Mouse (Mus musculus): Measurements from ENCODE around the gene Depp1. TPM values are rescaled to one million over a fixed set of nuclear protein-coding genes. Genes with fewer than 3 reads are reported as not detected.

The Depp1 gene
- polyA plus RNA-seq, 1 experiment from 2014 or later, result 26.7 TPM

- Histone ChIP-seq H3K27me3 (no peaks in the 10 kb centered on the region; the same call in 1 of the 2 replicates), H3K27ac (replicated peaks) (no peak overlapping the region), H3K4me1 (replicated peaks) (peaks cover 15% of the 10 kb centered on the region), H3K4me2 (no peak overlapping the region), H3K36me3 (replicated peaks) (no peaks in the 10 kb centered on the region), H3K9me3 (replicated peaks) (no peaks in the 10 kb centered on the region), H3K9ac (no peak overlapping the region), H3K4me3 (replicated peaks) (no peak overlapping the region)
- no peak for ATAC-seq (ENCODE audit: insufficient read depth)
- 24% methylated on average over 11 of the region's 11 CpGs for WGBS (ENCODE audit: insufficient replicate concordance)
Observed at GRCm38 (mm10) chr6:116668682-116669470, 18.5 kb downstream of the Depp1 start.

GRCm38 (mm10) chr6:116670144-116670543 is 19.7 kb downstream of the Depp1 start:
- no peak overlapping the region for H3K9ac ChIP-seq
- H3K27ac ChIP-seq (replicated peaks), result no peak overlapping the region
- H3K27me3 ChIP-seq, result no peaks in the 10 kb centered on the region; the same call in 1 of the 2 replicates
- no peak for ATAC-seq (ENCODE audit: insufficient read depth)
- no peak overlapping the region for H3K4me3 ChIP-seq (replicated peaks)
- H3K4me2 ChIP-seq, result no peak overlapping the region
- no peaks in the 10 kb centered on the region for H3K36me3 ChIP-seq (replicated peaks)
- H3K4me1 ChIP-seq (replicated peaks), result peaks cover 22% of the 10 kb centered on the region
- WGBS (ENCODE audit: insufficient replicate concordance), result 55% methylated on average over 6 of the region's 6 CpGs
- no peaks in the 10 kb centered on the region for H3K9me3 ChIP-seq (replicated peaks)

GRCm38 (mm10) chr6:116671031-116671430 is 20.6 kb downstream of the Depp1 start:
- no peaks in the 10 kb centered on the region for H3K9me3 ChIP-seq (replicated peaks)
- H3K36me3 ChIP-seq (replicated peaks), result no peaks in the 10 kb centered on the region
- H3K27me3 ChIP-seq, result no peaks in the 10 kb centered on the region; the same call in 1 of the 2 replicates
- no peak overlapping the region for H3K27ac ChIP-seq (replicated peaks)
- H3K4me3 ChIP-seq (replicated peaks), result no peak overlapping the region; the same call in 1 of the 2 replicates
- WGBS (ENCODE audit: insufficient replicate concordance), result 52% methylated on average over 5 of the region's 5 CpGs
- H3K4me2 ChIP-seq, result peak overlapping the region; percentile 7
- H3K4me1 ChIP-seq (replicated peaks), result peaks cover 22% of the 10 kb centered on the region
- H3K9ac ChIP-seq, result no peak overlapping the region
- ATAC-seq (ENCODE audit: insufficient read depth), result no peak

- Histone ChIP-seq H3K36me3 (replicated peaks) (no peaks in the 10 kb centered on the region), H3K4me2 (no peak overlapping the region), H3K27me3 (no peaks in the 10 kb centered on the region; the same call in 1 of the 2 replicates), H3K9ac (no peak overlapping the region), H3K9me3 (replicated peaks) (no peaks in the 10 kb centered on the region), H3K4me3 (replicated peaks) (no peak overlapping the region), H3K27ac (replicated peaks) (no peak overlapping the region), H3K4me1 (replicated peaks) (peaks cover 26% of the 10 kb centered on the region)
- ATAC-seq (ENCODE audit: insufficient read depth), result no peak
- WGBS (ENCODE audit: insufficient replicate concordance), result 71% methylated on average over 4 of the region's 4 CpGs
Observed at GRCm38 (mm10) chr6:116671768-116672167, 21.4 kb downstream of the Depp1 start.

- 65% methylated on average over 5 of the region's 5 CpGs for WGBS (ENCODE audit: insufficient replicate concordance)
- H3K4me2 ChIP-seq, result no peak overlapping the region
Observed at GRCm38 (mm10) chr6:116672349-116672748, 21.9 kb downstream of the Depp1 start.

GRCm38 (mm10) chr6:116673471-116674282 is 23.3 kb downstream of the Depp1 start, which contains the start of gene Rassf4:
Gene Rassf4, minus strand, starts transcription at chr6:116673952.
- peak; percentile 82 for ATAC-seq (ENCODE audit: insufficient read depth)
- H3K9me3 ChIP-seq (replicated peaks), result no peaks in the 10 kb centered on the region
- no peaks in the 10 kb centered on the region for H3K36me3 ChIP-seq (replicated peaks)
- H3K27me3 ChIP-seq, result no peaks in the 10 kb centered on the region; the same call in 1 of the 2 replicates
- under 1% methylated on average over 44 of the region's 44 CpGs for WGBS (ENCODE audit: insufficient replicate concordance)
- H3K4me2 ChIP-seq, result peak within 1 kb of the TSS; percentile 75
- peaks cover 29% of the 10 kb centered on the region for H3K4me1 ChIP-seq (replicated peaks)
- H3K9ac ChIP-seq, result peak within 1 kb of the TSS; percentile 32; the same call in 1 of the 2 replicates
- H3K27ac ChIP-seq (replicated peaks), result peak within 1 kb of the TSS; percentile 41; the same call in 1 of the 2 replicates
- H3K4me3 ChIP-seq (replicated peaks), result peak within 1 kb of the TSS; percentile 53

More at GRCm38 (mm10) chr6:116672349-116672748, 21.9 kb downstream of the Depp1 start:
- H3K4me3 ChIP-seq (replicated peaks), result no peak overlapping the region; the same call in 1 of the 2 replicates
- no peak for ATAC-seq (ENCODE audit: insufficient read depth)
- no peaks in the 10 kb centered on the region for H3K9me3 ChIP-seq (replicated peaks)
- peaks cover 29% of the 10 kb centered on the region for H3K4me1 ChIP-seq (replicated peaks)
- no peak overlapping the region for H3K27ac ChIP-seq (replicated peaks)
- no peaks in the 10 kb centered on the region; the same call in 1 of the 2 replicates for H3K27me3 ChIP-seq
- H3K36me3 ChIP-seq (replicated peaks), result no peaks in the 10 kb centered on the region
- no peak overlapping the region for H3K9ac ChIP-seq

GRCm38 (mm10) chr6:116674283-116674886 is 24.0 kb downstream of the Depp1 start:
- Histone ChIP-seq H3K4me2 (peak overlapping the region; percentile 75), H3K4me1 (replicated peaks) (peaks cover 24% of the 10 kb centered on the region), H3K27me3 (no peaks in the 10 kb centered on the region; the same call in 1 of the 2 replicates), H3K36me3 (replicated peaks) (no peaks in the 10 kb centered on the region), H3K9me3 (replicated peaks) (no peaks in the 10 kb centered on the region), H3K9ac (0 out of 2 replicates have a peak overlapping the region, but pooled peaks have one; percentile 32), H3K27ac (replicated peaks) (peak overlapping the region; percentile 41; the same call in 1 of the 2 replicates), H3K4me3 (replicated peaks) (peak overlapping the region; percentile 53)
- WGBS (ENCODE audit: insufficient replicate concordance), result 14% methylated on average over 16 of the region's 16 CpGs
- no peak for ATAC-seq (ENCODE audit: insufficient read depth)

GRCm38 (mm10) chr6:116676355-116676913 is 26.0 kb downstream of the Depp1 start:
- H3K36me3 ChIP-seq (replicated peaks), result no peaks in the 10 kb centered on the region
- H3K4me3 ChIP-seq (replicated peaks), result no peak overlapping the region
- H3K27ac ChIP-seq (replicated peaks), result peak overlapping the region; percentile 29; the same call in 1 of the 2 replicates
- H3K27me3 ChIP-seq, result no peaks in the 10 kb centered on the region; the same call in 1 of the 2 replicates
- ATAC-seq (ENCODE audit: insufficient read depth), result no peak
- peaks cover 24% of the 10 kb centered on the region for H3K4me1 ChIP-seq (replicated peaks)
- H3K9ac ChIP-seq, result no peak overlapping the region
- H3K9me3 ChIP-seq (replicated peaks), result no peaks in the 10 kb centered on the region
- WGBS (ENCODE audit: insufficient replicate concordance), result 46% methylated on average over 10 of the region's 10 CpGs
- H3K4me2 ChIP-seq, result no peak overlapping the region

- Histone ChIP-seq H3K27ac (replicated peaks) (no peak overlapping the region), H3K4me1 (replicated peaks) (peaks cover 24% of the 10 kb centered on the region), H3K4me2 (no peak overlapping the region), H3K27me3 (no peaks in the 10 kb centered on the region; the same call in 1 of the 2 replicates), H3K9ac (no peak overlapping the region), H3K36me3 (replicated peaks) (no peaks in the 10 kb centered on the region), H3K4me3 (replicated peaks) (no peak overlapping the region), H3K9me3 (replicated peaks) (no peaks in the 10 kb centered on the region)
- WGBS (ENCODE audit: insufficient replicate concordance), result 67% methylated on average over 6 of the region's 6 CpGs
- ATAC-seq (ENCODE audit: insufficient read depth), result no peak
Observed at GRCm38 (mm10) chr6:116677321-116677720, 26.9 kb downstream of the Depp1 start.

- Histone ChIP-seq H3K4me2 (no peak overlapping the region), H3K27me3 (no peaks in the 10 kb centered on the region), H3K36me3 (replicated peaks) (no peaks in the 10 kb centered on the region), H3K27ac (replicated peaks) (peak overlapping the region; percentile 55), H3K9me3 (replicated peaks) (no peaks in the 10 kb centered on the region), H3K9ac (no peak overlapping the region), H3K4me1 (replicated peaks) (peaks cover 7% of the 10 kb centered on the region), H3K4me3 (replicated peaks) (no peak overlapping the region)
- peak; percentile 50 for ATAC-seq (ENCODE audit: insufficient read depth)
- WGBS (ENCODE audit: insufficient replicate concordance), result 39% methylated on average over 5 of the region's 5 CpGs
Observed at GRCm38 (mm10) chr6:116679563-116680288, 29.3 kb downstream of the Depp1 start.
